Mouse (Mus musculus): ENCODE measurements around the gene Myo5c.
"Not testable (repeated sequence)": the region's sequence is repeated elsewhere in the genome, so short reads cannot be mapped to it uniquely, and the experiment has no call there.

Gene Myo5c

GRCm38 (mm10) chr9:75243730-75244406 lies 12.0 kb downstream of the Myo5c start:
- no peak for DNase-seq (ENCODE audit: low spot score in 2 of 2)

GRCm38 (mm10) chr9:75244527-75244926 lies 12.7 kb downstream of the Myo5c start:
- no peak for DNase-seq (ENCODE audit: low spot score in 2 of 2)

DNA sequence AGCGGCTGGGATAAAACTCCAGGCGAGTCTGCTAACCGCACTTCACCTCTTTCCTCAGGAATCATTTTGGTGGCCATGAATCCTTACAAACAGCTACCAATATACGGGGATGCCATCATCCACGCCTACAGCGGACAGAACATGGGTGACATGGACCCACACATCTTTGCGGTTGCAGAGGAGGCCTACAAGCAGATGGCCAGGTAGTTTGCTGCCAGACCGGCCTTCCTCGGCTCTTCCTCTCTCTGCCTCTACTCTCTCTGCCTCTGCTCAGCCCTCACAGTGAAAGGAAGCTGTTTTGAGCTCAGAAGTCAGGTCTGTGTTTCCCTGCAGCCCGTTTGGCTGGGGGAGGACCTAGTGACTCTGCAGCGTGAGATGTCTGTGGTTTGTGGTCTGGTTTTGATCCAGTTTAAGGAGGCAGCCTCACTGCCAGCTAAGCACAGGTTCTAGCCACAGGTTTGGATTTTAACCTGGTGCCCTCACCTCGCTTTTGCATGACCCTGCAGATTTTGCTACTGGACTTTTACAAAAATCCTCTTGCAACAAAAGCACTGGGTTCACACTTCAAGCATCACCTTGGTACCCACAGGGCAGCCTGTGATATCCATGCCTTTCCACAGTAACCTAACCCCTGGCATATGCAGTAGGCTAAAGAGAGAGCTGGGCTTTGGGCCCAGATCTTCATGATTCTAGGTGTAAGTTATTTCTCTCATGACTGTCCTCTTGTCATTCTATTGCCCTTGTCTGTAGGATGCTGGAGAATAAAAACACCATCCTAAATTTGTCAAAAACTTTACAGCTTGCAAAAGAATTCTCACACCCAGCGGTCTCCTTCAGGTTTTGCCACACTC lies 14.5 kb downstream of the Myo5c start:
- no peak for DNase-seq (ENCODE audit: low spot score in 2 of 2)

DNA sequence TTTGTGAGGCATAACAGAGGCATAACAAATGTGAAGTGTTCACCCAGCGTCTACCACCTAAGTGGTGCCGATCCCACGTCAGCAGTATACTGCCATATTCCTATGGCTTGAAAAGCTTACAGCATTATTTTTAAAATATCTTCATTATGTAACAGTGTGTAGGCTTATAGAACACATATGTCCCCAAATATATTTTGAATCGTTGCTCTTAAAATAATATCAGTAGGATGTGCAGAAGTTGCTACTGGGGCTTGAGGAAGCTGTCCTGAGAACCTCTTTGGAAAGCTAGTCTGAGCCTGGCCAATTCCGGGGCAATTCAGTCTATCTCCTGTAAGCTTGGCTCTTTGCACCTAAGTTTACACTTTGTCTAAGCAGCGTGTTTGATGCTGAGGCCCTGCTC lies 16.1 kb downstream of the Myo5c start:
- DNase-seq (ENCODE audit: low spot score in 2 of 2) = no peak

GRCm38 (mm10) chr9:75248359-75248758 lies 16.5 kb downstream of the Myo5c start:
- no peak for DNase-seq (ENCODE audit: low spot score in 2 of 2)

- no peak for DNase-seq (ENCODE audit: low spot score in 2 of 2)
Measured at GRCm38 (mm10) chr9:75248874-75249273, 17.1 kb downstream of the Myo5c start.

GRCm38 (mm10) chr9:75253158-75253557 lies 21.3 kb downstream of the Myo5c start:
- not testable (repeated sequence) for DNase-seq (ENCODE audit: low spot score in 2 of 2)

DNA sequence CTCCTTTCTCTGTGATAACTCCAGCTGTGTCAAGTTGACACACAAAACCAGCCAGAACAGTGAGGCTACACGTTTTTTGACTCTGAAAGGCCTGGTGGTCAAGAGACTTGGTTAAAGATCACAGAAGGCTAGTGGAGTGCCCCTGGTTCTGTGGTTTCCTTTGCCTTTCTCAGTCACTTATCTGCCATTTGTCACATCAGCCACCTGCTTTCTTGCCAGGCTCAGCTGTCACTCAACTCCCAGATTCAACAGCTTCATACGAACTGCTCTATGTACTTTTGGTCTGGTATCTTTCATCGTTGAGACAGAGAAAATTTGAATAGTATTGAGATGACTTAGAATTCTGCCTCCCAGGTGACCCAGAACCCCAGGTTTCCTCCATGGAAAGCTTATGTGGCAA lies 21.9 kb downstream of the Myo5c start:
- DNase-seq (ENCODE audit: low spot score in 2 of 2) = no peak

DNA sequence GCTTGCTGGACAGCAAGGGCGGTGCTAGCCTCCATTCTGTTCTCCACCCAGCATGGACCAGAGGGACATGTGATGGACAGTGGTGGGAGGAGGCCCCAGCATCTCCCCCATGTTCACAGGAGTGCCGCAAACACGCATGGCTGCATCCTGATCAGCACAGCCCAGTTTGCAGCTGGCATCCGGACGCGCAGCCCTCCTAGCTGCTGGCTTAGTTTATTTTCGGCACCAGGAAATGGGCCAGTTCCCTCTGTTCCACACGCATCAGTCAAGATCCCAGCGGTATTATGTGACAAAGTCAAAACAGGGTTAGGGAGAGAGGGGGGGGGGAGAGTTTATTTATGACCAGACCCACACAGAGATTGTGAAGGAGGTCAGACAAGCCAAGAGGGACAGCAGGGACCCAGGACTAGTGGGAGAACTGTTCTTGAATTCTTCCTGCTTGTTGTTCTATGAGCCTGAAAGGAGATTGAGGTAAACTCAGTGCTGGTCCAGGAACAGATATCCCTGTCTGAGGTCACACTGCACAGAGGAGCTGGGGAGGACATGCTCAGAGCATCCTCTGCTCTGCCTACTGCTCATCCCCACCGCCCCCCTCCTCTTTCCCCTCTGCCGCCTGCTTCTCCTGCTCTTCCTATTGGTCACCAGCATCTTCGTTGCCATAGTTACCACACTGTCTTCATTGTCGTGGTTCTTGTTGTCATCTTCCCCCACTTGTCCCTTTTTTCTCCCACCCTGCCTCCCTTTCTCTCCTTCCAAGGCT lies 22.6 kb downstream of the Myo5c start:
- DNase-seq (ENCODE audit: low spot score in 2 of 2) = no peak

- no peak for DNase-seq (ENCODE audit: low spot score in 2 of 2)
Measured at GRCm38 (mm10) chr9:75255820-75256545, 24.2 kb downstream of the Myo5c start.

GRCm38 (mm10) chr9:75258792-75259191 lies 27.0 kb downstream of the Myo5c start:
- DNase-seq (ENCODE audit: low spot score in 2 of 2) = no peak

DNA sequence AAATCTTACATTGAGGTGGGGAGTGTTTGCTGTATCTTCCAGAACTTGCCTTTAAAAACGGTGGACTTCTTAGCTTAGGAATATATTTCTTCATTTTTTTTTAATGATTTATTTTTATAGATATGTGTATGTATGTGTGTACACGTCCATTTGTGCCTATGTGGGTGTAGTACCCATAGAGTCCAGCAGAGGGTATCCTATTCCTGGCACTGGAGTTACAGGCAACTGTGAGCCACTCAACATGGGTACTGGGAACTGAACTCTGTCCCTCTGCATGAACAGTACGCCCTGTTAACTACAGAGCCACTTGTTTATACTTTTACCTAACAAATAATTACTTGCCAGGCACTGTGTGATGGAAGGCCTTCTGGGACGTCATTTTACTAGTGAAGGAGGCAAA lies 27.8 kb downstream of the Myo5c start:
- no peak for DNase-seq (ENCODE audit: low spot score in 2 of 2)

DNA sequence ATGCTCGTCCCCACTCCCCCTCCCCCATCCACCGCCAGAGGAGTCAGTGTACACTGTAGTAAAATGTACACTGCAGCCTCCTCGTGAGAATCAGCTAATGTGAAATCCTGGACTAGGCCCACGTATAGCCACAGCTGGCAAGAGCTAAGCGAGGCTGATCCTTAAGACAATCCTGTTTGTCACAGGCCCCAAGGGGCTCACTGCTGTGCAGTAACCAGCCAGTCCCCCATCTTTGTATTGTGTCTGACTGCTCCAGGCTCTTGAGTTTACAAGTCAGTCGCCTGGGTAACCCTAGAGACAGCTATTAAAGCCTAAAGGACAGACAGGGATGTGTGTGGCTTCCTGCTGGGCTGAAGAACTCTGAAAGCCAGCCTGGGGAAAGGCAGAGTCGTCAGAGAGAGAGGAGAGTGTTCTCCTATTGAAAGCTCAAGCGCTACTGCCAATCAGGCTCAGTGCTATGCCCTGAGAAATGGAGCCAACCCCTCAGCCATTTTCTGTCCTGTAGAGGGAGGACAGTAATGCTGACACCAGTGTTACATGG lies 29.6 kb downstream of the Myo5c start:
- DNase-seq (ENCODE audit: low spot score in 2 of 2) = no peak

DNA sequence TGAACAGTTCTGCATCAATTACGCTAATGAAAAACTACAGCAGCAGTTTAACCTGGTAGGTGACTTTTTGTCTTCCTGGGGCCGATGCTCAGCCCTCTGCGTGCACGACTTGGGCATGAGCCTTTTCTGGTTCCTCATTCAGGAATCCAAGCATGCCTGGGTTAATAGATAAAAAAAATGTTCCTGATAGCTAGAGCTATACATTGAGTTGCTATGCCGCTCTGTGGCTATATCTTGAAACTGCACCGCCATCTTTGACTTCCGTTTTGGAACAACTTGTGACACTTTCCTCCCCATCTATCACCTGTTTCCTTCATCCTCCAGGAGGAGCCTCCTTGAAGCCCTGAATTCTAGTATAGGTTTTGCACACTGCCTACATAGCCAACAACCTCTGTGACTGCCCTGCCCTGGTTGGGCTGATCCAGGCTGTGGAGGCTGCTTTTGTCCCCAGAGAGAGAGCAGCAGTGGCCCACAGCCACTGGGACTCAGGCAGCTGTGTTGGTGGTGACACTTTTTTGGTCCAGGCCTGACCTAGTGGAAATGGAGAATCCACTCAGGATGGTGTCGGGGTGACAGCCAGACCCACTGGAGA lies 30.5 kb downstream of the Myo5c start:
- DNase-seq (ENCODE audit: low spot score in 2 of 2) = peak in 1 of 2 experiments; percentile 34

- DNase-seq (ENCODE audit: low spot score in 2 of 2) = no peak
Measured at GRCm38 (mm10) chr9:75264008-75264718, 32.3 kb downstream of the Myo5c start.

- no peak for DNase-seq (ENCODE audit: low spot score in 2 of 2)
Measured at GRCm38 (mm10) chr9:75267147-75267546, 35.3 kb downstream of the Myo5c start.

DNA sequence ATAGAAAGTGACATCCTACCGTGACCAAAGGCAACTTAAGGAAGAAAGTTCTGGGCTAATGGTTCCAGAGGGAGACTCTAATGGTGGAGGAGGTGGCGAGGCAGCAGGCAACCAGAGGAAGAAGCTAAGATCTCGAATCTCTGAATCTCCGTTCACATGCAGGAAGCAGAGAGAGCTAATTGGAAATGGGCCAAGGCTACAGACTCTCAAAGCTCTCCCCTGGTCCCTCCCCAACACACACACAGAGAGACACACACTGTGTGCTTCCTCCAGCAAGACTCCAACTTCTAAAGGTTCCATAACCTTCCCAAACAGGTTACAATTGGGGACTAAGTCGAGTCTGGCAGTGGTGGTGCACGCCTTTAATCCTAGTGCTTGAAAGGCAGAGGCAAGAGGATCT lies 38.6 kb downstream of the Myo5c start:
- no peak for DNase-seq (ENCODE audit: low spot score in 2 of 2)

GRCm38 (mm10) chr9:75271539-75271938 lies 39.7 kb downstream of the Myo5c start:
- DNase-seq (ENCODE audit: low spot score in 2 of 2) = no peak

- DNase-seq (ENCODE audit: low spot score in 2 of 2) = no peak
Measured at GRCm38 (mm10) chr9:75273646-75274045, 41.8 kb downstream of the Myo5c start.

DNA sequence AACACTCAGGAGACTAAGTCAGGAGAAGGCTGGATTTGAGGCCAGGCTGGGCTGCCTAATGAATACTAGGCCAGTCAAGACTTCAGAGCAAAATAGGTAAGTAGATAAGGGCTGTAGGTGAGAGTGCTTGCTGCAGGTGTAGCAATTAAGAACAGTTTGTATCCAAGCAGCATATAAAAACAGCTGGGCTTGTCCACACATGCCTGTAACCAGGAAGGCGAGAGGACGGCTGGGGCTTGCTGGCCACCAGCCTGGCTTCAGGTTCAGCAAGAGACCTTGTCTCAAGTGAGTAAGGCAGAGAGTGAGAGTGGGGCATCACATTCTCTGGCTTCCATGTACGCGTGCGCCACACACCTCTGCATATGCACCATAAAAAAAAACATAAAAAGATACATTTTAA lies 42.7 kb downstream of the Myo5c start:
- DNase-seq (ENCODE audit: low spot score in 2 of 2) = no peak
